Mouse (Mus musculus) liver, postnatal 0 days (tissue): ENCODE results near the gene Cdk17. TPM values are rescaled to one million over a fixed set of nuclear protein-coding genes. Genes with fewer than 3 reads are reported as not detected.

Experiments
- ATAC-seq: fragments of 200-750 bp; cut with Nextera tagmentation; 2 replicates; pipeline ENCODE4 v1.8.0; 2017; ENCODE audit warnings: mild to moderate bottlenecking, moderate library complexity
- DNase-seq: peaks from one replicate; pipeline ENCODE4 v3.0.0-alpha.2; 2016
- H3K27ac ChIP-seq: fragments of 300-500 bp; sonication (generic); 2 replicates; pipeline ENCODE4 v1.5.1; 2014; ENCODE audit warnings: antibody characterized with exemption, moderate library complexity, mild to moderate bottlenecking, low read depth
- H3K27me3 ChIP-seq: fragments of 300-500 bp; sonication (generic); 2 replicates; pipeline ENCODE4 v1.6.1; 2014; ENCODE audit warnings: low read length, control low read depth, mixed read lengths; ENCODE audit not compliant: insufficient read depth
- H3K36me3 ChIP-seq: fragments of 300-500 bp; sonication (generic); replicated peaks from 2 replicates; pipeline ENCODE4 v1.6.1; 2014; ENCODE audit warnings: mild to moderate bottlenecking, control low read depth, low read length, moderate library complexity, mixed read lengths; ENCODE audit not compliant: insufficient read depth
- H3K4me1 ChIP-seq: fragments of 300-500 bp; sonication (generic); 2 replicates; pipeline ENCODE4 v1.6.1; 2014; ENCODE audit warnings: antibody characterized with exemption, mild to moderate bottlenecking, control low read depth; ENCODE audit not compliant: insufficient read depth
- H3K4me2 ChIP-seq: fragments of 300-500 bp; sonication (generic); 2 replicates; pipeline ENCODE4 v1.6.1; 2014; ENCODE audit warnings: low read depth, mild to moderate bottlenecking, low read length, moderate library complexity, mixed read lengths
- H3K4me3 ChIP-seq: fragments of 300-500 bp; sonication (generic); 2 replicates; pipeline ENCODE4 v1.5.1; 2014; ENCODE audit warnings: low read depth, low read length
- H3K9ac ChIP-seq: fragments of 300-500 bp; sonication (generic); replicated peaks from 2 replicates; pipeline ENCODE4 v1.6.1; 2014; ENCODE audit warnings: mild to moderate bottlenecking, moderate library complexity
- H3K9me3 ChIP-seq: fragments of 300-500 bp; sonication (generic); 2 replicates; pipeline ENCODE4 v1.6.1; 2016; ENCODE audit warnings: mild to moderate bottlenecking, control low read depth, low read length, mixed read lengths
- CTCF ChIP-seq: sonication (generic); IDR thresholded peaks from 2 replicates; pipeline ENCODE4 v1.5.1; 2016; ENCODE audit warnings: antibody characterized with exemption, low read depth
- EP300 ChIP-seq: IDR thresholded peaks from 2 replicates; pipeline ENCODE4 v1.6.1; 2016; ENCODE audit warnings: antibody characterized with exemption, low read depth, mild to moderate bottlenecking
- WGBS: fragments of 180-500 bp; shearing (Covaris S2); extraction: QIAGEN DNeasy Blood & Tissue Kit; methylation state at CpG from one replicate; pipeline ENCODE4 v1.1.7; 2014; ENCODE audit not compliant: insufficient replicate concordance; 5-methylcytosine and 5-hydroxymethylcytosine counted together
- microRNA counts: library from miRNA; unstranded; fragments of <30 nt; microRNA quantifications from one replicate; lab custom pipeline; 2015
- microRNA-seq: library from miRNA; unstranded; fragments of <30 nt; microRNA quantifications from one replicate; pipeline ENCODE4, GENCODE M21; 2016
- polyA plus RNA-seq: library from polyadenylated mRNA; unstranded; fragments of >200 nt; fragmentation: Nextera tagmentation; extraction: Ambion mirVana; gene quantifications from 2 replicates; pipeline ENCODE4 v1.2.1, GENCODE M21; 2015

Cdk17 gene
- polyA plus RNA-seq, 1 experiment from 2014 or later = 7.4 TPM

- Histone ChIP-seq H3K4me2 (peak overlapping the region; percentile 86), H3K4me1 (0 out of 2 replicates have a peak, but pooled peaks cover 2% of the 10 kb centered on the region), H3K27me3 (peaks cover 28% of the 10 kb centered on the region), H3K9me3 (no peaks in the 10 kb centered on the region), H3K9ac (peak overlapping the region; percentile 70), H3K36me3 (no peaks in the 10 kb centered on the region), H3K4me3 (peak overlapping the region; percentile 68), H3K27ac (peak overlapping the region; percentile 84)
- WGBS = under 1% methylated on average over 21 of the region's 23 CpGs
- TF ChIP-seq EP300 (no peak), CTCF (no peak)
- peak; percentile 46 for DNase-seq
- peak; percentile 51 for ATAC-seq
These were observed 148.7 kb downstream of the Cdk17 start for GRCm38 (mm10) chr10:93309131-93309933.

GRCm38 (mm10) chr10:93309934-93310621 is 149.4 kb downstream of the Cdk17 start:
- WGBS = under 1% methylated on average over 43 of the region's 43 CpGs
- Histone ChIP-seq H3K4me3 (peak overlapping the region; percentile 68), H3K9me3 (no peaks in the 10 kb centered on the region), H3K4me1 (0 out of 2 replicates have a peak, but pooled peaks cover 2% of the 10 kb centered on the region), H3K9ac (peak overlapping the region; percentile 70), H3K36me3 (no peaks in the 10 kb centered on the region), H3K27ac (peak overlapping the region; percentile 84), H3K4me2 (peak overlapping the region; percentile 86), H3K27me3 (peaks cover 28% of the 10 kb centered on the region)
- peak; percentile 16 for ATAC-seq
- peak; percentile 36 for DNase-seq
- TF ChIP-seq EP300 (no peak), CTCF (no peak)

- peak within 1 kb of the TSS; percentile 70 for H3K9ac ChIP-seq
- ATAC-seq (peak; percentile 73), DNase-seq (peak; percentile 49)
- TF ChIP-seq CTCF (no peak), EP300 (no peak)
- H3K9me3 ChIP-seq = 0 out of 2 replicates have a peak, but pooled peaks cover 2% of the 10 kb centered on the region
- 4% methylated on average over 51 of the region's 53 CpGs for WGBS
- peak within 1 kb of the TSS; percentile 84 for H3K27ac ChIP-seq
- 0 out of 2 replicates have a peak, but pooled peaks cover 2% of the 10 kb centered on the region for H3K4me1 ChIP-seq
- H3K4me3 ChIP-seq = peak within 1 kb of the TSS; percentile 68
- H3K4me2 ChIP-seq = peak within 1 kb of the TSS; percentile 86
- H3K36me3 ChIP-seq = no peaks in the 10 kb centered on the region
- peaks cover 28% of the 10 kb centered on the region for H3K27me3 ChIP-seq
These were observed 150.2 kb downstream of the Cdk17 start, which contains the start of gene Elk3 for GRCm38 (mm10) chr10:93310721-93311411. Gene Elk3, minus strand, starts transcription at chr10:93311135.

GRCm38 (mm10) chr10:93311576-93311975 is 150.9 kb downstream of the Cdk17 start:
- no peak for DNase-seq
- H3K4me1 ChIP-seq = 0 out of 2 replicates have a peak, but pooled peaks cover 2% of the 10 kb centered on the region
- H3K4me3 ChIP-seq = peak overlapping the region; percentile 68; the same call in 1 of the 2 replicates
- H3K36me3 ChIP-seq = no peaks in the 10 kb centered on the region
- H3K4me2 ChIP-seq = peak overlapping the region; percentile 86
- ATAC-seq = no peak
- no peak for TF ChIP-seq CTCF
- no peak overlapping the region for H3K9ac ChIP-seq
- no peak overlapping the region for H3K27ac ChIP-seq
- peaks cover 28% of the 10 kb centered on the region for H3K27me3 ChIP-seq
- 27% methylated on average over 4 of the region's 4 CpGs for WGBS
- H3K9me3 ChIP-seq = 0 out of 2 replicates have a peak, but pooled peaks cover 2% of the 10 kb centered on the region

MicroRNAs encoded within 50 kb of the gene (microRNA counts, 519-probe panel; counts per million panel counts)
- not detected for microRNA mmu-miR-1931 (lab: Ali Mortazavi, UCI)

Small RNAs within 50 kb of the gene (microRNA-seq; reads per million reads assigned to microRNA genes)
- gene Mir1931 = not detected

Other genes with a start within 250 kb of the Cdk17 start
- 0.11 and 0.41 TPM in 2 replicates for gene Cfap54, start 79.3 kb upstream of the Cdk17 start, polyA plus RNA-seq
- gene Elk3, start 150.3 kb downstream of the Cdk17 start, polyA plus RNA-seq = 6.2 and 7.9 TPM in 2 replicates